Mouse (Mus musculus) adrenal gland, adult 8-10 months (tissue): Measurements from ENCODE around the gene Mrps25. TPM values are rescaled to one million over a fixed set of nuclear protein-coding genes. Genes with fewer than 3 reads are reported as not detected.

ENCODE experiments used
- DNase-seq: peaks from one replicate; pipeline ENCODE4 v3.0.0; 2022
- total RNA-seq, 4 experiments: library from RNA; stranded (reverse); gene quantifications; 2 replicates each; pipeline ENCODE4 v1.2.4; 2022

The Mrps25 gene
- total RNA-seq, 4 experiments from 2014 or later = 43.4 to 63.1 (median 49.6) TPM

DNA sequence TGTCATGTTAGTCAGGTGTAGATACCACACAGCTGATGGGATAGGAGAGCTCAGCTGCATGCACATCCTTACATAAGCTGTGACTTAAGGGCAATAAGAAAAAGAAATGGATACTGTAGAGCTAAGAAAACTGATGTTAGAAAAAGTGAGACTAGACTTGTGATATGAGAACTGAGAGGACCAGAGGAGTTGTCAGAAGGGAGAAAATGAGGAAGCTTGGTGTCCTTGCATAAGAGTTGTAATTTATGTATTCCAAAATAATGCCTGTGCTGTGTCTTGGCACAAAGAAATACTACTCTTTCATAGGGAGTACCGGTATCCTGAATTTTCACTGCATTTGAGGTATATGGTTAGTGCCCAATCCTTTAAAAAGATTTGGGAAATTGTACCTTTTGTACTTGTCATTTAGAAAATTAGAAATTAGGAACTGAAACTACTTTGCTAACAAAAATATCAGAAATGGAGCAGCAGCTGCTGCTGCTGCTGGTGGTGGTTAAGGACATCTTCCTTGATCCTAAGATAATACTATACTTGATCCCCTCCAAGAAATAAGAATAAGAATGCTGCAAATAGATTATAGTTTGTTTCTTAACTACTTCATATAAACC lies 56.9 kb downstream of the Mrps25 start:
- no peak for DNase-seq

DNA sequence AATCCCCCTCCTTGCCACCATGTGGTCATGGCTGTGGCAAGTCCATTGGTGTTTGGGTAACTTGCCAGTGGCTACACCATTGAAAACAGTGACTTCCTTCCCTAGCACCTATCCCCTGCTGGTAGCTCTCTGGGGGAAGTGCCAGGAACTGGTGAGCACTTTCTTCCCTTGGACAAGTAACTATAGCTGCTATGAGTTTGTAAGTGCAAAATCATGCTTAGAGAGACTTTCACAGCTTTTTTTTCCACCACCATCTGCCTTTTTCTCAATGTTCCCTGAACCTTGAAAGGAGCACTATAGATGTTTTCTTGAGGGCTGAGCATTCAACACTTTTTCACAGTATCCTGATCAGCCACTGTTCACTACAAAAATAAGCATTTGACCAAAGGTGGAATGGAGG lies 59.3 kb downstream of the Mrps25 start:
- DNase-seq = no peak

Other genes with a start within 250 kb of the Mrps25 start
- 10 to 100 TPM; 11.2 to 22.4 (median 19.7) TPM for gene Fgd5, start 205.2 kb downstream of the Mrps25 start, total RNA-seq
- 10 to 100 TPM; 41.2 to 57.1 (median 45.4) TPM for gene Nr2c2, start 92.6 kb downstream of the Mrps25 start, total RNA-seq
- gene Rbsn, start 30.9 kb upstream of the Mrps25 start, total RNA-seq = 10 to 100 TPM; 21.1 to 32.7 (median 28.3) TPM
- not detected for gene Trh, start 60.6 kb upstream of the Mrps25 start, total RNA-seq